Mouse (Mus musculus): Measurements from ENCODE around the gene Gm36245. TPM values are rescaled to one million over a fixed set of nuclear protein-coding genes. Genes with fewer than 3 reads are reported as not detected.
"Not testable (repeated sequence)": the region's sequence is repeated elsewhere in the genome, so short reads cannot be mapped to it uniquely, and the experiment has no call there.

The Gm36245 gene
- polyA plus RNA-seq, 1 experiment from 2014 or later: not detected

GRCm38 (mm10) chr15:77595961-77596360, 3.1 kb upstream of the Gm36245 start, which contains the start of gene Apol10b:
TSS of gene Apol10b (minus strand) at chr15:77596125.
- WGBS: 49% methylated on average over 5 of the region's 5 CpGs
- H3K27me3 ChIP-seq (ENCODE audit: control insufficient read depth, insufficient read depth, low read length): no peaks in the 10 kb centered on the region
- no peaks in the 10 kb centered on the region for H3K9me3 ChIP-seq (replicated peaks; ENCODE audit: control insufficient read depth, low read length)
- ATAC-seq (ENCODE audit: insufficient read depth, low FRiP score): no peak
- H3K4me2 ChIP-seq (ENCODE audit: low read depth, low read length): peak within 1 kb of the TSS; percentile 29; the same call in 1 of the 2 replicates
- H3K36me3 ChIP-seq (ENCODE audit: control insufficient read depth, insufficient read depth, low read length): no peaks in the 10 kb centered on the region
- peaks cover 3% of the 10 kb centered on the region; the same call in 1 of the 2 replicates for H3K4me1 ChIP-seq (ENCODE audit: control insufficient read depth, insufficient read depth, low read length)
- 0 out of 2 replicates have a peak within 1 kb of the TSS, but pooled peaks have one; percentile 19 for H3K27ac ChIP-seq (ENCODE audit: low read length)
- H3K4me3 ChIP-seq (replicated peaks; ENCODE audit: low read length): no peak within 1 kb of the TSS
- H3K9ac ChIP-seq (ENCODE audit: low read length): no peak within 1 kb of the TSS

- ATAC-seq (ENCODE audit: insufficient read depth, low FRiP score): no peak
- Histone ChIP-seq H3K36me3 (ENCODE audit: control insufficient read depth, insufficient read depth, low read length) (no peaks in the 10 kb centered on the region), H3K4me1 (ENCODE audit: control insufficient read depth, insufficient read depth, low read length) (peaks cover 3% of the 10 kb centered on the region; the same call in 1 of the 2 replicates), H3K4me3 (replicated peaks; ENCODE audit: low read length) (no peak overlapping the region), H3K27ac (ENCODE audit: low read length) (peak overlapping the region; percentile 18; the same call in 1 of the 2 replicates), H3K9me3 (replicated peaks; ENCODE audit: control insufficient read depth, low read length) (no peaks in the 10 kb centered on the region), H3K9ac (ENCODE audit: low read length) (no peak overlapping the region), H3K4me2 (ENCODE audit: low read depth, low read length) (no peak overlapping the region), H3K27me3 (ENCODE audit: control insufficient read depth, insufficient read depth, low read length) (no peaks in the 10 kb centered on the region)
- 56% methylated on average over 3 of the region's 3 CpGs for WGBS
Measured at GRCm38 (mm10) chr15:77598429-77598828, 629 bp upstream of the Gm36245 start.

GRCm38 (mm10) chr15:77606069-77606468, 7.0 kb downstream of the Gm36245 start:
- no peak overlapping the region for H3K4me3 ChIP-seq (replicated peaks; ENCODE audit: low read length)
- no peak overlapping the region for H3K9ac ChIP-seq (ENCODE audit: low read length)
- no peak overlapping the region for H3K27ac ChIP-seq (ENCODE audit: low read length)
- no peaks in the 10 kb centered on the region for H3K27me3 ChIP-seq (ENCODE audit: control insufficient read depth, insufficient read depth, low read length)
- no peak for ATAC-seq (ENCODE audit: insufficient read depth, low FRiP score)
- H3K36me3 ChIP-seq (ENCODE audit: control insufficient read depth, insufficient read depth, low read length): no peaks in the 10 kb centered on the region
- WGBS: 89% methylated on average over 3 of the region's 3 CpGs
- H3K9me3 ChIP-seq (replicated peaks; ENCODE audit: control insufficient read depth, low read length): no peaks in the 10 kb centered on the region
- no peak overlapping the region for H3K4me2 ChIP-seq (ENCODE audit: low read depth, low read length)
- no peaks in the 10 kb centered on the region for H3K4me1 ChIP-seq (ENCODE audit: control insufficient read depth, insufficient read depth, low read length)

- H3K9me3 ChIP-seq (replicated peaks; ENCODE audit: control insufficient read depth, low read length): no peaks in the 10 kb centered on the region
- WGBS: 88% methylated on average over 1 of the region's 1 CpGs
- no peak overlapping the region for H3K4me3 ChIP-seq (replicated peaks; ENCODE audit: low read length)
- ATAC-seq (ENCODE audit: insufficient read depth, low FRiP score): no peak
- H3K27ac ChIP-seq (ENCODE audit: low read length): no peak overlapping the region
- no peaks in the 10 kb centered on the region for H3K27me3 ChIP-seq (ENCODE audit: control insufficient read depth, insufficient read depth, low read length)
- H3K4me2 ChIP-seq (ENCODE audit: low read depth, low read length): no peak overlapping the region
- H3K4me1 ChIP-seq (ENCODE audit: control insufficient read depth, insufficient read depth, low read length): no peaks in the 10 kb centered on the region
- no peak overlapping the region for H3K9ac ChIP-seq (ENCODE audit: low read length)
- no peaks in the 10 kb centered on the region for H3K36me3 ChIP-seq (ENCODE audit: control insufficient read depth, insufficient read depth, low read length)
Measured at GRCm38 (mm10) chr15:77624710-77625109, 25.7 kb downstream of the Gm36245 start.

GRCm38 (mm10) chr15:77626471-77626870, 27.4 kb downstream of the Gm36245 start:
- H3K4me3 ChIP-seq (replicated peaks; ENCODE audit: low read length); H3K9me3 ChIP-seq (replicated peaks; ENCODE audit: control insufficient read depth, low read length); H3K4me1 ChIP-seq (ENCODE audit: control insufficient read depth, insufficient read depth, low read length); H3K9ac ChIP-seq (ENCODE audit: low read length); H3K27me3 ChIP-seq (ENCODE audit: control insufficient read depth, insufficient read depth, low read length); H3K4me2 ChIP-seq (ENCODE audit: low read depth, low read length); H3K27ac ChIP-seq (ENCODE audit: low read length); H3K36me3 ChIP-seq (ENCODE audit: control insufficient read depth, insufficient read depth, low read length); ATAC-seq (ENCODE audit: insufficient read depth, low FRiP score): not testable (repeated sequence)
- WGBS: 67% methylated on average over 4 of the region's 4 CpGs

GRCm38 (mm10) chr15:77628647-77629046, 29.6 kb downstream of the Gm36245 start:
- not testable (repeated sequence) for H3K4me1 ChIP-seq (ENCODE audit: control insufficient read depth, insufficient read depth, low read length); H3K27me3 ChIP-seq (ENCODE audit: control insufficient read depth, insufficient read depth, low read length); H3K4me2 ChIP-seq (ENCODE audit: low read depth, low read length); H3K4me3 ChIP-seq (replicated peaks; ENCODE audit: low read length); H3K9ac ChIP-seq (ENCODE audit: low read length); ATAC-seq (ENCODE audit: insufficient read depth, low FRiP score); H3K36me3 ChIP-seq (ENCODE audit: control insufficient read depth, insufficient read depth, low read length); H3K27ac ChIP-seq (ENCODE audit: low read length); H3K9me3 ChIP-seq (replicated peaks; ENCODE audit: control insufficient read depth, low read length)
- WGBS: 44% methylated on average over 9 of the region's 9 CpGs

GRCm38 (mm10) chr15:77629822-77630221, 30.8 kb downstream of the Gm36245 start:
- not testable (repeated sequence) for H3K9me3 ChIP-seq (replicated peaks; ENCODE audit: control insufficient read depth, low read length); H3K9ac ChIP-seq (ENCODE audit: low read length); H3K27me3 ChIP-seq (ENCODE audit: control insufficient read depth, insufficient read depth, low read length); ATAC-seq (ENCODE audit: insufficient read depth, low FRiP score); H3K4me1 ChIP-seq (ENCODE audit: control insufficient read depth, insufficient read depth, low read length); H3K4me2 ChIP-seq (ENCODE audit: low read depth, low read length); H3K4me3 ChIP-seq (replicated peaks; ENCODE audit: low read length); H3K27ac ChIP-seq (ENCODE audit: low read length); H3K36me3 ChIP-seq (ENCODE audit: control insufficient read depth, insufficient read depth, low read length)
- WGBS: 69% methylated on average over 3 of the region's 3 CpGs

GRCm38 (mm10) chr15:77643176-77643575, 44.1 kb downstream of the Gm36245 start, which contains the start of gene Apol11b:
TSS of gene Apol11b (minus strand) at chr15:77643286.
- H3K9me3 ChIP-seq (replicated peaks; ENCODE audit: control insufficient read depth, low read length); H3K4me3 ChIP-seq (replicated peaks; ENCODE audit: low read length); H3K4me2 ChIP-seq (ENCODE audit: low read depth, low read length); H3K27me3 ChIP-seq (ENCODE audit: control insufficient read depth, insufficient read depth, low read length); ATAC-seq (ENCODE audit: insufficient read depth, low FRiP score); H3K4me1 ChIP-seq (ENCODE audit: control insufficient read depth, insufficient read depth, low read length); H3K36me3 ChIP-seq (ENCODE audit: control insufficient read depth, insufficient read depth, low read length); H3K9ac ChIP-seq (ENCODE audit: low read length); H3K27ac ChIP-seq (ENCODE audit: low read length): not testable (repeated sequence)
- WGBS: 74% methylated on average over 2 of the region's 2 CpGs

- ATAC-seq (ENCODE audit: insufficient read depth, low FRiP score); H3K4me3 ChIP-seq (replicated peaks; ENCODE audit: low read length); H3K9ac ChIP-seq (ENCODE audit: low read length); H3K4me1 ChIP-seq (ENCODE audit: control insufficient read depth, insufficient read depth, low read length); H3K4me2 ChIP-seq (ENCODE audit: low read depth, low read length); H3K36me3 ChIP-seq (ENCODE audit: control insufficient read depth, insufficient read depth, low read length); H3K27ac ChIP-seq (ENCODE audit: low read length); H3K9me3 ChIP-seq (replicated peaks; ENCODE audit: control insufficient read depth, low read length); H3K27me3 ChIP-seq (ENCODE audit: control insufficient read depth, insufficient read depth, low read length): not testable (repeated sequence)
Measured at GRCm38 (mm10) chr15:77651143-77651542, 52.1 kb downstream of the Gm36245 start.

Measured in stomach, embryonic 16.5 days (tissue).